Mouse (Mus musculus) C2C12 (cell line): ENCODE measurements around the gene Stmnd1. TPM values are rescaled to one million over a fixed set of nuclear protein-coding genes. Genes with fewer than 3 reads are reported as not detected.
A peak's percentile ranks its signal among the peaks of the same experiment; 100 is the strongest.

Source experiments
- H3K27me3 ChIP-seq: one replicate; pipeline ENCODE4 v1.6.1; 2011; ENCODE audit not compliant: control insufficient read depth, insufficient read depth, insufficient read length
- H3K36me3 ChIP-seq: one replicate; pipeline ENCODE4 v1.6.1; 2011; ENCODE audit not compliant: control insufficient read depth, insufficient read depth
- H3K4me3 ChIP-seq: one replicate; pipeline ENCODE4 v1.5.1; 2011; ENCODE audit warnings: mild to moderate bottlenecking, control low read depth; ENCODE audit not compliant: poor library complexity, insufficient read depth, severe bottlenecking
- H3K79me2 ChIP-seq: one replicate; pipeline ENCODE4 v1.6.1; 2011; ENCODE audit not compliant: control insufficient read depth, insufficient read depth
- H3K79me3 ChIP-seq: one replicate; pipeline ENCODE4 v1.6.1; 2011; ENCODE audit warnings: low read depth, control low read depth
- H3ac ChIP-seq: one replicate; pipeline ENCODE3; 2011; ENCODE audit warnings: low read depth; ENCODE audit not compliant: control insufficient read depth, insufficient read length
- CEBPB ChIP-seq: IDR thresholded peaks from one replicate; pipeline ENCODE4 v1.6.1; 2011; ENCODE audit warnings: low read depth, mild to moderate bottlenecking, control low read depth, moderate library complexity
- CTCF ChIP-seq: IDR thresholded peaks from one replicate; pipeline ENCODE4 v1.5.1; 2011; ENCODE audit not compliant: control insufficient read depth, insufficient read depth, insufficient read length
- FOSL1 ChIP-seq: IDR thresholded peaks from one replicate; pipeline ENCODE4 v1.8.0; 2011; ENCODE audit warnings: mild to moderate bottlenecking, low read length; ENCODE audit not compliant: poor library complexity, insufficient read depth, severe bottlenecking
- MAX ChIP-seq: IDR thresholded peaks from one replicate; pipeline ENCODE4 v1.6.1; 2011; ENCODE audit warnings: mild to moderate bottlenecking, control low read depth
- MYOD1 ChIP-seq: IDR thresholded peaks from one replicate; pipeline ENCODE4 v1.6.1; 2011; ENCODE audit warnings: low read depth; ENCODE audit not compliant: control insufficient read depth, insufficient read length
- MYOG ChIP-seq: IDR thresholded peaks from one replicate; pipeline ENCODE4 v1.6.1; 2011; ENCODE audit not compliant: control insufficient read depth, insufficient read length; ENCODE audit errors: extremely low read depth
- USF1 ChIP-seq: IDR thresholded peaks from one replicate; pipeline ENCODE4 v1.6.1; 2011; ENCODE audit warnings: low read depth, mild to moderate bottlenecking, control low read depth, moderate library complexity
- polyA plus RNA-seq: library from polyadenylated mRNA; unstranded; fragments of >200 nt; fragmentation: generic; extraction: Trizol; gene quantifications from one replicate; pipeline ENCODE4 v1.2.1, GENCODE M21; 2012; ENCODE audit warnings: missing spikeins

The Stmnd1 gene
- polyA plus RNA-seq, 1 experiment: 0.02 TPM

DNA sequence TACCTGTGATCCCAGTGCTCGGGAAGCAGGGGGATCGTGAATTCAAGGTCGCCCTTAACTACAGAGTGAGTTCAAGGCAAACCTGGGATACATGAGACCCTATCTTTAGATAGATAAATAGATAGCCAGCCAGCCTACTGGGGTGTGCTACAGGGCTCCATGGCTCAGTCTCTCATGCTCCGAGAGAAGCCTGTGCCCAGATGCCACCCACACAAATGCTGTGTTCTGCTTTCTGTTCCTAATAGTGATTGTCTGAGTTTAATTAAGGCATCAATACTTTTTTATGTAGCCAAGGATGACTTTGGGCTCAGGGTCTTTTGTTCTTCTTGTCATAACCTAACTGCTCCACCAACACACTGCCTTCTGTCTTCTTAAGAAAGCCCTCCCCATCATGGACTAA is 2.2 kb downstream of the Stmnd1 start:
- Histone ChIP-seq H3K4me3 (no peak overlapping the region), H3ac (no peak overlapping the region), H3K27me3 (no peaks in the 10 kb centered on the region), H3K79me2 (no peaks in the 10 kb centered on the region), H3K79me3 (no peaks in the 10 kb centered on the region), H3K36me3 (no peaks in the 10 kb centered on the region)
- TF ChIP-seq MYOG: no peak
- no peak for TF ChIP-seq MAX
- no peak for TF ChIP-seq CEBPB
- TF ChIP-seq FOSL1: no peak
- TF ChIP-seq USF1: no peak
- no peak for TF ChIP-seq CTCF
- TF ChIP-seq MYOD1: no peak

DNA sequence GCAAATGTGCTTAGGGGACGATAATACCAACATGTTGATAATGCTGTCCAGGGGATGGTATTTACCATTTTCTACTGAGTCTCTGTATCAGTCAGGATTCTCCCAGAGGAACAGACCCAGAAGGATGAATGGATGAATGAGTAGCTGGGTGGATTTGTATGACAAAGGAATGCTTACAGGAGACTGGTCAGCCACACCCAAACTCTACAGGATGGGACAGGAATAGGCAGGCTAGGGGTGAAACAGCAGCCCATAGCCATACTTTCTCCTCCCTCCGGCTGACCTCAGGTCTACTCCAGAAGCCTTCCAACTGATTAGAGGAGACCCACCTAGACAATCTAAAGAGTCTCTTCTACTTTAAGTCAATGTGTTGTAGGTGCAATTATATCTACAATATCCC is 9.0 kb downstream of the Stmnd1 start:
- no peak for TF ChIP-seq MYOD1
- no peak for TF ChIP-seq CEBPB
- TF ChIP-seq MYOG: no peak
- no peak for TF ChIP-seq USF1
- no peak for TF ChIP-seq FOSL1
- TF ChIP-seq CTCF: no peak
- no peak for TF ChIP-seq MAX
- Histone ChIP-seq H3K79me2 (no peaks in the 10 kb centered on the region), H3K79me3 (no peaks in the 10 kb centered on the region), H3K27me3 (no peaks in the 10 kb centered on the region), H3K36me3 (no peaks in the 10 kb centered on the region), H3ac (no peak overlapping the region), H3K4me3 (no peak overlapping the region)

DNA sequence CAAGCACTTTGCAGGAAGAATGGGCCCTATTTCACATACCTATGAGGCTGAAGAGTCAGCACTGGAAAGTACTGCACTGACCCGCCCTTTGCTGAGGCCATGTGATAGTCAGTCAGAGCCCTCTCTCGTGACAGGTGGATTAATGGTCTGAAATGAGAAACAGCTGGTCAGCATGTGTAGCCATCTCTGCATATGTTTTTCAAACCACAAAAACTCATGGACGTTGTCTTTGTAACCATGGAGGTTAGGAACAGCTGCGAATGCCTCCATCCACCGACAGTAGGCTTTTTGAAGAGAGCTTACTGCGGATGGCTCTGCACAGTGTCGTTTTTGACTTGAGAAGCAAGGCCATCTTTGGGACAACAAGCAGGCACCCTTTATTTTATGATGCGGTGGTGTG is 14.3 kb downstream of the Stmnd1 start:
- TF ChIP-seq MYOD1 (peak; percentile 90), FOSL1 (no peak)
- H3ac ChIP-seq: no peak overlapping the region
- H3K4me3 ChIP-seq: no peak overlapping the region
- no peaks in the 10 kb centered on the region for H3K79me3 ChIP-seq
- H3K36me3 ChIP-seq: no peaks in the 10 kb centered on the region
- no peaks in the 10 kb centered on the region for H3K27me3 ChIP-seq
- H3K79me2 ChIP-seq: no peaks in the 10 kb centered on the region

DNA sequence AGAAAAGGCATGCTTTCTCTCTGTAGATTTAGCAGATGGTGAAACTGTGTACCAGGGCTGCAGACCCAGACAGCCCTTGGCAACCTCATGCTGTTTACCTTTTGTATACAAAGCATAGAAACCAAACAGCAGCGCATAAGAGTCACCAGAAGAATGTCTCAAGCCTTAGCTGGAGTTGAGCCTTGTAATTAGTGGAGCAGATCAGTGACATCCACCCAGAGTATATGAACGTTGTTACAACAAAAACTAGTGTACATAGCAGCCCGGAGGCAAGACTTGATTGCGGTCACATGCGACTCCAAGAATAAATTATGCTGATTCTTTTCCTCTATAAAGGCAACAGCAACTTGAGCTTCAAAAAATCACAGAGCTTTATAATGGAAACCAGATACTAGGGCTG is 14.9 kb downstream of the Stmnd1 start:
- Histone ChIP-seq H3ac (no peak overlapping the region), H3K36me3 (no peaks in the 10 kb centered on the region), H3K79me2 (no peaks in the 10 kb centered on the region), H3K4me3 (no peak overlapping the region), H3K79me3 (no peaks in the 10 kb centered on the region), H3K27me3 (no peaks in the 10 kb centered on the region)
- TF ChIP-seq USF1: no peak
- no peak for TF ChIP-seq CTCF
- no peak for TF ChIP-seq FOSL1
- no peak for TF ChIP-seq MYOD1
- TF ChIP-seq CEBPB: no peak
- no peak for TF ChIP-seq MYOG
- no peak for TF ChIP-seq MAX

DNA sequence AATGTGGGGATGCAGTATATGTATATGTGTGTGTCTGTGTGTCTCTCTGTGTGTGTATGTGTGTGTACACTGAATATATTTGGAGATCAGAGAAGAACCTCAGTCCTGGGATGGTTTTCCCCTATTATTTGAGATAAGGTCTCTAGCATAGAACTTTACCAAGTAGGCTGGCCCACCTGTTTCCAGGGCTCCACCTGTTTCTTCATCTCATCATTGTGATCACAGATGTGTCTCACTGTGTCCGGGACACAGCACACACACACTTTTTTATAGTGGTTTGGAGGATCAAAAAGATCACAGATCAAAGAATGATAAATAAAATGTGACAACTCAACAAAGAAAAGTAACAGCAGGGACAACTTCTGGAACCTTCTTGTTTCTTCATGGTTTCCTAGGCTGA is 17.0 kb downstream of the Stmnd1 start:
- Histone ChIP-seq H3K79me2 (no peaks in the 10 kb centered on the region), H3ac (no peak overlapping the region), H3K79me3 (no peaks in the 10 kb centered on the region), H3K4me3 (no peak overlapping the region), H3K36me3 (no peaks in the 10 kb centered on the region), H3K27me3 (no peaks in the 10 kb centered on the region)
- TF ChIP-seq MYOD1 (no peak), FOSL1 (no peak), MYOG (no peak)

DNA sequence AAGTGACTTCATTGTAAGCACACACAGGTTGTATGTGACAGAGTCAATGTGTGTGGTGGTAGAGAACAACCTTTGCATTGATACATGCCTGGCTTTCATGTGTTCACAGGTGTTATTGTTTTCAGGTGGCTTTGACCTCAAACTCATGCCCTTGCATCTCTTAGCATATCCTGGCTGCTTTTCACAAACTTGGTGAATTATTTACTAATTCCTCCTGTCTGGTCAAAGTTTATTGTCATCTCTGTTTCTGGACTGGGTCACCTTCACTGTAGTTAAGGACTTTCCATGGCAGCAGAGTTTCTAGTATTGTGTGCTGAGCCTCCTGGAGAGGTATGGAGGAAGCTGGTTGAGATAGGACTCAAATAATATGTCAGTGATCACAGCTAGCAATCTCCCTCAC is 20.8 kb downstream of the Stmnd1 start:
- Histone ChIP-seq H3K4me3 (no peak overlapping the region), H3K36me3 (no peaks in the 10 kb centered on the region), H3K79me2 (no peaks in the 10 kb centered on the region), H3K27me3 (no peaks in the 10 kb centered on the region), H3ac (no peak overlapping the region), H3K79me3 (no peaks in the 10 kb centered on the region)
- TF ChIP-seq CTCF (no peak), FOSL1 (no peak), MYOD1 (no peak), MAX (no peak), CEBPB (no peak), USF1 (no peak), MYOG (no peak)
